Mouse (Mus musculus) MEL (cell line): ENCODE measurements around the gene Alkbh7. TPM values are rescaled to one million over a fixed set of nuclear protein-coding genes. Genes with fewer than 3 reads are reported as not detected.

ENCODE experiments used
- DNase-seq: peaks from one replicate; pipeline ENCODE4 v3.0.0; 2011; ENCODE audit warnings: low read depth, low spot score
- H3K27ac ChIP-seq: 2 replicates; pipeline ENCODE4 v1.5.1; 2012; ENCODE audit warnings: low read depth, mild to moderate bottlenecking, control low read depth, low read length, moderate library complexity; ENCODE audit not compliant: control insufficient read depth
- H3K27me3 ChIP-seq, 2 experiments: fragments of 150-350 bp in 1 of 2; sonication (generic) in 1 of 2; 2 replicates each; pipeline ENCODE4 v1.6.1; 2012; ENCODE audit warnings: low read length in 2 of 2, mild to moderate bottlenecking in 2 of 2, improper control_type of control experiment in 1 of 2, moderate library complexity in 1 of 2; ENCODE audit not compliant: insufficient read depth in 2 of 2, control insufficient read depth in 1 of 2
- H3K36me3 ChIP-seq, 2 experiments: 2 replicates each; pipeline ENCODE4 v1.6.1; 2012 to 2014; ENCODE audit warnings: low read length in 2 of 2, improper control_type of control experiment in 1 of 2, inconsistent platforms in 1 of 2, mild to moderate bottlenecking in 1 of 2; ENCODE audit not compliant: insufficient read depth in 2 of 2, control insufficient read depth in 1 of 2
- H3K4me1 ChIP-seq, 2 experiments: fragments of 150-350 bp in 1 of 2; sonication (generic) in 1 of 2; 2 replicates each; pipeline ENCODE4 v1.6.1; 2012; ENCODE audit warnings: low read length in 2 of 2, improper control_type of control experiment in 1 of 2, mild to moderate bottlenecking in 1 of 2; ENCODE audit not compliant: insufficient read depth in 2 of 2, control insufficient read depth in 1 of 2
- H3K4me3 ChIP-seq, 2 experiments: fragments of 150-350 bp in 1 of 2; sonication (generic) in 1 of 2; 2 replicates each; pipeline ENCODE4 v1.5.1; 2012; ENCODE audit warnings: low read depth in 2 of 2, low read length in 2 of 2, mild to moderate bottlenecking in 2 of 2, moderate library complexity in 2 of 2, control low read depth in 1 of 2, improper control_type of control experiment in 1 of 2; ENCODE audit not compliant: control insufficient read depth in 1 of 2, insufficient read depth in 1 of 2
- H3K79me2 ChIP-seq: 2 replicates; pipeline ENCODE4 v1.6.1; 2012; ENCODE audit warnings: mild to moderate bottlenecking, low read length, moderate library complexity; ENCODE audit not compliant: control insufficient read depth, poor library complexity, insufficient read depth
- H3K9ac ChIP-seq: 2 replicates; pipeline ENCODE4 v1.6.1; 2012; ENCODE audit warnings: low read depth, mild to moderate bottlenecking, control low read depth, low read length, moderate library complexity; ENCODE audit not compliant: control insufficient read depth, poor library complexity, severe bottlenecking
- H3K9me3 ChIP-seq: fragments of 150-350 bp; sonication (generic); replicated peaks from 2 replicates; pipeline ENCODE4 v1.6.1; 2012; ENCODE audit warnings: mild to moderate bottlenecking, low read length, improper control_type of control experiment, moderate library complexity; ENCODE audit not compliant: insufficient read depth
- BHLHE40 ChIP-seq: IDR thresholded peaks from 2 replicates; pipeline ENCODE4 v1.6.1; 2012; ENCODE audit warnings: low read depth, mild to moderate bottlenecking, inconsistent platforms, low read length, improper control_type of control experiment, borderline replicate concordance
- CHD2 ChIP-seq: IDR thresholded peaks from 2 replicates; pipeline ENCODE4 v1.6.1; 2011; ENCODE audit warnings: low read length, improper control_type of control experiment
- CTCF ChIP-seq, 3 experiments: IDR thresholded peaks in 2 of 3; conservative IDR thresholded peaks in 1 of 3; 2 replicates each; pipeline ENCODE4 v1.5.1; 2011 to 2012; ENCODE audit warnings: low read length in 3 of 3, low read depth in 2 of 3, mild to moderate bottlenecking in 2 of 3, improper control_type of control experiment in 1 of 3, inconsistent platforms in 1 of 3, mixed read lengths in 1 of 3, moderate library complexity in 1 of 3; ENCODE audit not compliant: control insufficient read depth in 1 of 3, insufficient read depth in 1 of 3, poor library complexity in 1 of 3, severe bottlenecking in 1 of 3
- EP300 ChIP-seq, 2 experiments: IDR thresholded peaks; 2 replicates each; pipeline ENCODE4 v1.6.1; 2011; ENCODE audit warnings: improper control_type of control experiment in 2 of 2, low read length in 2 of 2, low read depth in 1 of 2, mild to moderate bottlenecking in 1 of 2
- GABPA ChIP-seq: IDR thresholded peaks from 2 replicates; pipeline ENCODE4 v1.6.1; 2012; ENCODE audit warnings: low read depth, mild to moderate bottlenecking, inconsistent platforms, low read length, improper control_type of control experiment, moderate library complexity
- HCFC1 ChIP-seq: IDR thresholded peaks from 2 replicates; pipeline ENCODE4 v1.6.1; 2012; ENCODE audit warnings: low read depth, mild to moderate bottlenecking, inconsistent platforms, low read length, improper control_type of control experiment, moderate library complexity
- KAT2A ChIP-seq: conservative IDR thresholded peaks from 2 replicates; pipeline ENCODE4 v1.6.1; 2012; ENCODE audit warnings: low read depth, low read length, improper control_type of control experiment, inconsistent platforms
- MAZ ChIP-seq: IDR thresholded peaks from 2 replicates; pipeline ENCODE4 v1.6.1; 2012; ENCODE audit warnings: low read depth, mild to moderate bottlenecking, inconsistent platforms, low read length, improper control_type of control experiment
- MXI1 ChIP-seq: IDR thresholded peaks from 2 replicates; pipeline ENCODE4 v1.6.1; 2011; ENCODE audit warnings: mild to moderate bottlenecking, low read depth, low read length, improper control_type of control experiment
- MYB ChIP-seq: IDR thresholded peaks from 2 replicates; pipeline ENCODE4 v1.6.1; 2011; ENCODE audit warnings: mild to moderate bottlenecking, low read depth, low read length, improper control_type of control experiment
- MYC ChIP-seq: IDR thresholded peaks from 2 replicates; pipeline ENCODE4 v1.6.1; 2011; ENCODE audit warnings: low read depth, mild to moderate bottlenecking, low read length, improper control_type of control experiment, moderate library complexity
- NRF1 ChIP-seq: IDR thresholded peaks from 2 replicates; pipeline ENCODE4 v1.6.1; 2014; ENCODE audit warnings: low read depth, mild to moderate bottlenecking, inconsistent platforms, low read length, improper control_type of control experiment, moderate library complexity; ENCODE audit not compliant: poor library complexity, insufficient read depth, severe bottlenecking
- POLR2A ChIP-seq, 2 experiments: IDR thresholded peaks; 2 replicates each; pipeline ENCODE4 v1.6.1; 2011 to 2012; ENCODE audit warnings: low read length in 2 of 2, mild to moderate bottlenecking in 2 of 2, control low read depth in 1 of 2, improper control_type of control experiment in 1 of 2, low read depth in 1 of 2, moderate library complexity in 1 of 2; ENCODE audit not compliant: control insufficient read depth in 1 of 2, insufficient read depth in 1 of 2, poor library complexity in 1 of 2
- POLR2AphosphoS2 ChIP-seq: IDR thresholded peaks from 2 replicates; pipeline ENCODE4 v1.6.1; 2011; ENCODE audit warnings: low read length, improper control_type of control experiment
- POLR2AphosphoS5 ChIP-seq: IDR thresholded peaks from 2 replicates; pipeline ENCODE4 v1.6.1; 2012; ENCODE audit warnings: low read depth, borderline replicate concordance, mild to moderate bottlenecking, inconsistent platforms, low read length, moderate library complexity, mixed read lengths
- RAD21 ChIP-seq: IDR thresholded peaks from 2 replicates; pipeline ENCODE4 v1.6.1; 2011; ENCODE audit warnings: mild to moderate bottlenecking, low read depth, low read length, improper control_type of control experiment
- SIN3A ChIP-seq: IDR thresholded peaks from 2 replicates; pipeline ENCODE4 v1.6.1; 2012; ENCODE audit warnings: low read length, improper control_type of control experiment, inconsistent platforms
- SMC3 ChIP-seq: IDR thresholded peaks from 2 replicates; pipeline ENCODE4 v1.6.1; 2011; ENCODE audit warnings: low read depth, low read length, improper control_type of control experiment
- TAL1 ChIP-seq: IDR thresholded peaks from 2 replicates; pipeline ENCODE4 v1.6.1; 2012; ENCODE audit warnings: mild to moderate bottlenecking, inconsistent platforms, low read length, moderate library complexity, mixed read lengths
- TBP ChIP-seq: IDR thresholded peaks from 2 replicates; pipeline ENCODE4 v1.8.0; 2011; ENCODE audit warnings: low read depth, low read length, improper control_type of control experiment
- TCF12 ChIP-seq: IDR thresholded peaks from 2 replicates; pipeline ENCODE4 v1.6.1; 2014; ENCODE audit warnings: low read depth, mild to moderate bottlenecking, inconsistent platforms, low read length, improper control_type of control experiment, moderate library complexity
- USF1 ChIP-seq: IDR thresholded peaks from 2 replicates; pipeline ENCODE4 v1.6.1; 2014; ENCODE audit warnings: low read depth, mild to moderate bottlenecking, inconsistent platforms, low read length, improper control_type of control experiment, moderate library complexity
- ZMIZ1 ChIP-seq: IDR thresholded peaks from 2 replicates; pipeline ENCODE4 v1.6.1; 2012; ENCODE audit warnings: low read depth, mild to moderate bottlenecking, inconsistent platforms, low read length, improper control_type of control experiment, moderate library complexity
- polyA plus RNA-seq, 2 experiments: library from polyadenylated mRNA; stranded (reverse) in 1 of 2; unstranded in 1 of 2; fragments of >175 nt in 1 of 2; fragments of >200 nt in 1 of 2; gene quantifications; 2 replicates each; pipeline versions ENCODE4 v1.2.1 to v1.2.4; 2012; ENCODE audit warnings: low replicate concordance in 2 of 2, low read depth in 1 of 2; ENCODE audit not compliant: insufficient read length in 2 of 2, insufficient read depth in 1 of 2, missing spikeins in 1 of 2
- total RNA-seq: library from RNA; depleted of rRNA; stranded (reverse); fragments of 300-350 nt; gene quantifications from 2 replicates; pipeline ENCODE4 v1.2.3, GENCODE M21; 2012

Gene Alkbh7
- total and polyA plus RNA-seq, 3 experiments, result 18.9 to 26.4 TPM; not detected in 1

DNA sequence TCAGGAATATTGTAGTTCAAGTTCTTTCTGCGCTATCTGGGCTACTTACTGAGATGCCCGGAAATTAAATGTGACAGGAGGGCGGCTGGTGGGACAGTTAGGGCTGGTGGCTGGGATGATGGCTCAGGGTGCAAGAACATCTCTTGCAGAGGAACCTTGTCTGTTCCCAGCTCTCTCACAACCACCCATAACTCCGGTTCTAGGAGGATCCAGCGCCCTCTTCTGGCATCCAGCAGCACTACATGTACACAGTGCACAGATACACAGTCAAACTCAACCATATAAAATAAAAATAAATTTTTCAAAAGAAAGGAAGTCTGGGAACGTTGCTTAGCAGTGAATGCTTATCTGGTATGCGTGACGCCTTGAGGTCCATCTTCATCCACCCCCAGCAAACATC, 41.8 kb downstream of the Alkbh7 start:
- Histone ChIP-seq H3K27me3 (no peaks in the 10 kb centered on the region), H3K36me3 (peaks cover 0 to 4% of the 10 kb centered on the region in 2 experiments; a peak in 2 of 4 replicates), H3K9ac (no peak overlapping the region), H3K4me1 (peaks cover 0 to 14% of the 10 kb centered on the region in 2 experiments; a peak in 2 of 4 replicates), H3K79me2 (no peaks in the 10 kb centered on the region), H3K27ac (no peak overlapping the region), H3K4me3 (no peak overlapping the region), H3K9me3 (no peaks in the 10 kb centered on the region)
- DNase-seq, result peak; percentile 71
- no peak for TF ChIP-seq MYC
- peak; percentile 54 for TF ChIP-seq RAD21
- no peak for TF ChIP-seq POLR2AphosphoS2
- 0 out of 2 replicates have a peak, but pooled peaks have one; percentile 8 for TF ChIP-seq USF1
- TF ChIP-seq SIN3A, result peak; percentile 37; the same call in 1 of the 2 replicates
- TF ChIP-seq SMC3, result peak; percentile 64
- TF ChIP-seq BHLHE40, result 0 out of 2 replicates have a peak, but pooled peaks have one; percentile 25
- TF ChIP-seq GABPA, result no peak
- TF ChIP-seq MXI1, result no peak
- no peak for TF ChIP-seq TCF12
- 0 out of 2 replicates have a peak, but pooled peaks have one; percentile 35 for TF ChIP-seq HCFC1
- peak; percentile 64 to 74 (median 69) for TF ChIP-seq CTCF (IDR thresholded peaks at IDR 0.05 in 2 of 3, conservative IDR thresholded peaks at IDR 0.05 in 1 of 3; ENCODE audit: control insufficient read depth in 1 of 3, insufficient read depth in 1 of 3, low read depth in 2 of 3, low read length in 3 of 3, poor library complexity in 1 of 3, severe bottlenecking in 1 of 3)

DNA sequence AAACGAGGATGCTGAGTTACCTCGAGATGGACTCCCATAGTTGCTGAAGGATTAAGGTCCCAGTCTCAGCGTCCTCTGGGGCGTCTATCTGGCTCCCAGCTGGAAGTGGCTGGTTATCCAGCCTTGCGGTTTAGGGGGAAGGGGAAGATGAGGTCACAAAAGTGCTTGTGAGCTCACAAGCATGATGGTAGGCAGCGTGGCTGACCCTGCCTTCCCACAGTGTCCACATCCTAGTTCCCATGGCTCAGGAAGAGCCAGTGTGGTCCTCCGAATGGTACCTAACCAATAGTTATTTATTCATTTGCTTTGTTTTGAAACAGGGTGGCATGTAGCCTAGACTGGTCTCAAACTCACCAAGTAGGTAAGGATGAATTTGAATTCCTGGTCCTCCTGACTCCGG, 44.4 kb downstream of the Alkbh7 start, which contains the start of gene Slc25a41:
Gene Slc25a41, minus strand, starts transcription at position 101 of the 400 bp plus-strand sequence.
- no peaks in the 10 kb centered on the region for H3K27me3 ChIP-seq
- H3K36me3 ChIP-seq, result peaks cover 0 to 4% of the 10 kb centered on the region in 2 experiments; a peak in 2 of 4 replicates
- H3K9ac ChIP-seq, result no peak within 1 kb of the TSS
- H3K27ac ChIP-seq, result no peak within 1 kb of the TSS
- no peak for TF ChIP-seq TAL1
- no peak for TF ChIP-seq GABPA
- TF ChIP-seq MYB, result no peak
- no peak for TF ChIP-seq KAT2A
- no peak for TF ChIP-seq CHD2
- no peak for TF ChIP-seq TCF12
- TF ChIP-seq POLR2AphosphoS5, result no peak
- no peak for TF ChIP-seq TBP
- TF ChIP-seq USF1, result no peak
- no peak for TF ChIP-seq NRF1
- no peak for TF ChIP-seq HCFC1
- TF ChIP-seq MXI1, result no peak
- TF ChIP-seq EP300 (IDR thresholded peaks at IDR 0.05; ENCODE audit: low read depth in 1 of 2, low read length in 2 of 2), result no peak
- no peak for TF ChIP-seq POLR2A (IDR thresholded peaks at IDR 0.05; ENCODE audit: control insufficient read depth in 1 of 2, insufficient read depth in 1 of 2, low read depth in 1 of 2, low read length in 2 of 2, poor library complexity in 1 of 2)
- no peak for TF ChIP-seq MYC
- no peak for TF ChIP-seq ZMIZ1
- no peak for TF ChIP-seq MAZ
- no peak within 1 kb of the TSS for H3K4me3 ChIP-seq
- H3K9me3 ChIP-seq, result no peaks in the 10 kb centered on the region
- no peaks in the 10 kb centered on the region for H3K79me2 ChIP-seq
- no peak for DNase-seq
- peaks cover 0 to 14% of the 10 kb centered on the region in 2 experiments; a peak in 2 of 4 replicates for H3K4me1 ChIP-seq
